Mouse (Mus musculus) megakaryocyte-erythroid progenitor cell, adult 5 weeks (primary cell): ENCODE data around the gene Exoc2. TPM values are rescaled to one million over a fixed set of nuclear protein-coding genes. Genes with fewer than 3 reads are reported as not detected.

ENCODE experiments used
- polyA plus RNA-seq: library from polyadenylated mRNA; stranded (reverse); fragments of >175 nt; gene quantifications from 2 replicates; pipeline ENCODE4 v1.2.3, GENCODE M21; 2012

Gene Exoc2
- 8.6 and 8.7 TPM in 2 replicates for polyA plus RNA-seq

DNA sequence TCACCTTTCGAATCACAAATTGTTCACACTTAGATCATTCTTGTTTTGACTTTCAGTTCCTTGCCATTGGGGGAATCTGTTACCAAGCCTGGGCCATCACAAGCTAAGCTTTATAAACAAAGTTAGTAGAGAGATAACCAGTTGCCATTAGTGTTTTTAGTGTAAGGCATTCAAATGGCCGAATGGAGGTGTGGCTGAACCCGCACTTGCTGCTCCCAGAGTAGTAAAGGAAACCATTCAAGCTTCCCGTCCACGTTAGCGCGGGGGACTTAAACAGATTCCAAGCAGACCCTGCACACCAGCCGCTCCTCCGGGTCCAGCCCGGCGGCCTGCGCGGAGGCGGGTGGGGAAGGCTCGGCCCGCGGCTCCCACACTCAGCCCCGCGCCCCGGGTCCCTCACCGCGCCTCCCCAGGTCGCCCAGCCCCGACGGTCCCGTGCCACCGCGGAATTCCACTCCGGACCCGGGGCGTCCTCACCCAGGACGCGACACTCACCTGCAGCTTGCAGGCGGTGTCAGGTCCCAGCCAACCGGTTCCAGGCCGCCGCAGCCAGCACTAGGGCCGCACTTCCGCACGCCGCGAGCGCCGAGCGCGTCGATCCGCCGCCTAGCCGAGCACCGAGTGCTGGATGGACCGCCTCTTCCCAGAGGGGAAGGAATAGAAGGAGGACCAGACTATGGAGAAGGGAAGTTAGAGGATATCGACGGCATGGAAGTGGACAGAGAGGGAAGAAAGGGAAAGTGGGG, at the start of gene Exoc2, which contains the start of gene Gm5447:
TSS of gene Exoc2 (minus strand) at position 593 of the 746 bp plus-strand sequence.
TSS of gene Gm5447 (plus strand) at position 704 of the 746 bp plus-strand sequence.

DNA sequence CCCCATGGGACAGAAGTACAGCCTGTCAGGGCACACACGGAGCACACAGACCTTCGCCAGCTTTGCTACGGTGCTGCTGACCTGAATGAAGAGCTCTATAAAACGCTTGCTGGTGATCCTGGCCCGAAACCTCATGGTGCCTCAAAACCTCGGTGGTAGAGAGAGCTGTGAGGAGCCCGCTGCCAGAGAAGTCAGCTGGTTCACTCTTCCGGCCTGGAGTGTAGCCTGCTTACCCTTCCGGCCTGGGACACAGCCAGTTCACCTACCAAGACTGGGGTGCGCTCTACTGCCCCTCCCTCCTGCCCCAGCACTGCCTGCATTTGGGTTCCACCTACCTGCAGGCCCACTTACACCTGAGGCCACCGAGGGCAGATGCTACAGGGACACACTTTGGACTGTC, 26.4 kb downstream of the Exoc2 start, which contains the start of gene Hus1b:
TSS of gene Hus1b (minus strand) at position 220 of the 400 bp plus-strand sequence.

Other genes with a start within 250 kb of the Exoc2 start
- gene Irf4, start 224.9 kb downstream of the Exoc2 start, polyA plus RNA-seq, result 0.66 and 1.2 TPM in 2 replicates
- gene Hus1b, start 26.3 kb downstream of the Exoc2 start, polyA plus RNA-seq, result 0.09 TPM in 1 of 2 replicates, not detected in the other
- 0.03 TPM in 1 of 2 replicates, not detected in the other for gene Gm5447, start 111 bp upstream of the Exoc2 start, polyA plus RNA-seq